Mouse (Mus musculus) hindbrain, embryonic 12.5 days (tissue): ENCODE data around the gene Grm8. TPM values are rescaled to one million over a fixed set of nuclear protein-coding genes. Genes with fewer than 3 reads are reported as not detected.

Source experiments
- ATAC-seq: fragments of 200-750 bp; cut with Nextera tagmentation; 2 replicates; pipeline ENCODE4 v1.8.0; 2017; ENCODE audit warnings: moderate TSS enrichment; ENCODE audit not compliant: low FRiP score
- H3K27ac ChIP-seq: fragments of 300-500 bp; sonication (generic); 2 replicates; pipeline ENCODE4 v1.5.1; 2016; ENCODE audit warnings: mild to moderate bottlenecking
- H3K27me3 ChIP-seq: fragments of 300-500 bp; sonication (generic); 2 replicates; pipeline ENCODE4 v1.6.1; 2016; ENCODE audit warnings: mild to moderate bottlenecking
- H3K36me3 ChIP-seq: fragments of 300-500 bp; sonication (generic); 2 replicates; pipeline ENCODE4 v1.6.1; 2016; ENCODE audit warnings: mild to moderate bottlenecking
- H3K4me1 ChIP-seq: fragments of 300-500 bp; sonication (generic); 2 replicates; pipeline ENCODE4 v1.6.1; 2016
- H3K4me2 ChIP-seq: fragments of 300-500 bp; sonication (generic); replicated peaks from 2 replicates; pipeline ENCODE4 v1.6.1; 2016; ENCODE audit warnings: mild to moderate bottlenecking
- H3K4me3 ChIP-seq: fragments of 300-500 bp; sonication (generic); 2 replicates; pipeline ENCODE4 v1.5.1; 2016; ENCODE audit warnings: mild to moderate bottlenecking
- H3K9ac ChIP-seq: fragments of 300-500 bp; sonication (generic); 2 replicates; pipeline ENCODE4 v1.6.1; 2016; ENCODE audit warnings: mild to moderate bottlenecking, moderate library complexity
- H3K9me3 ChIP-seq: fragments of 300-500 bp; sonication (generic); replicated peaks from 2 replicates; pipeline ENCODE4 v1.6.1; 2016; ENCODE audit warnings: mild to moderate bottlenecking
- WGBS: fragments of 180-500 bp; shearing (Covaris S2); methylation state at CpG from one replicate; pipeline ENCODE4 v1.1.7; 2016; 5-methylcytosine and 5-hydroxymethylcytosine counted together
- polyA plus RNA-seq: library from polyadenylated mRNA; unstranded; fragments of >200 nt; fragmentation: Nextera tagmentation; extraction: Ambion mirVana; gene quantifications from 2 replicates; pipeline ENCODE4 v1.2.1, GENCODE M21; 2016

The Grm8 gene
- polyA plus RNA-seq, 1 experiment from 2014 or later = 4.4 TPM

DNA sequence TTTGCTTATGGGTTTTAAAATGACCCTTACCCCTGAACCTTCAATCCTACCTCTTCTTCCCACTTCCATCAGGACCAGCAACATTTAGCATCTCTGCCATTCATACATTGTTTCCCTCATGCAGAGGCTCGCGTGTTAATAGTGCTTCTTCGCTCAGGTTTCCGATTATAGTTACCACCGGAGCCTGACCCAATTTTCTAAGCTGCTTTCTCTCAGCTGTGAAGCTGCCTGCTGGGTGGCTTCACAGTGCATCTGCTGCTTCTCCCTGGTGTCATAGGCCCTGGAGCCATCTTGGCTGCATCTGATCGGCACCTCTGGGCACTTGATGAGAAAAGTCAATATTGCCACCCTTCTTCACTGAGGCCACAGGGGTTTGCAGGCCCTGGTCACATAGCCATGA, 325.0 kb downstream of the Grm8 start:
- ATAC-seq = no peak

DNA sequence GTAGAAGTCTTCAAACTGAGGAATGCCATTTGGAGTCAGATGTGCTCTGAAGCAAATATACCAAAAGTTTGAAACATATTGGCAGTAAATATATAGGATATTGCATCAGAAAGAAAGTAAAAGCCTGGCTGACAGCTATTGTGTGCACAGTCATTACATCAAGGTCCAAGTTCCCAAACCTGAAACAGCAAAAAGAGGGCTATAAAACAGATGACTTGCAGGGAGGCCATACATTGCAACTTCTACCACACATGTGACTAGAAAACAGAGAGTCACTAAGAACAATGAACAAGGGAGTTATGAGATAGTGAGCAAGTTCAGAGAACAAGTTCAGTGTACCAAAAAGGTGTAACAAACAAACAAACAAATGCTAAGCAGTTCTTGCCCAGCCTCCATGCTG, 328.2 kb downstream of the Grm8 start:
- no peaks in the 10 kb centered on the region for H3K36me3 ChIP-seq
- no peaks in the 10 kb centered on the region for H3K27me3 ChIP-seq
- no peaks in the 10 kb centered on the region for H3K9me3 ChIP-seq
- no peaks in the 10 kb centered on the region for H3K4me1 ChIP-seq
- H3K9ac ChIP-seq = no peak overlapping the region
- ATAC-seq = no peak
- H3K4me2 ChIP-seq = no peak overlapping the region
- no peak overlapping the region for H3K4me3 ChIP-seq
- H3K27ac ChIP-seq = no peak overlapping the region

More for the DNA sequence above, 325.0 kb downstream of the Grm8 start:
- WGBS = 88% methylated on average over 6 of the region's 6 CpGs
- Histone ChIP-seq H3K4me1 (no peaks in the 10 kb centered on the region), H3K36me3 (no peaks in the 10 kb centered on the region), H3K9ac (no peak overlapping the region), H3K4me2 (no peak overlapping the region), H3K4me3 (no peak overlapping the region), H3K27ac (no peak overlapping the region), H3K9me3 (no peaks in the 10 kb centered on the region), H3K27me3 (no peaks in the 10 kb centered on the region)

DNA sequence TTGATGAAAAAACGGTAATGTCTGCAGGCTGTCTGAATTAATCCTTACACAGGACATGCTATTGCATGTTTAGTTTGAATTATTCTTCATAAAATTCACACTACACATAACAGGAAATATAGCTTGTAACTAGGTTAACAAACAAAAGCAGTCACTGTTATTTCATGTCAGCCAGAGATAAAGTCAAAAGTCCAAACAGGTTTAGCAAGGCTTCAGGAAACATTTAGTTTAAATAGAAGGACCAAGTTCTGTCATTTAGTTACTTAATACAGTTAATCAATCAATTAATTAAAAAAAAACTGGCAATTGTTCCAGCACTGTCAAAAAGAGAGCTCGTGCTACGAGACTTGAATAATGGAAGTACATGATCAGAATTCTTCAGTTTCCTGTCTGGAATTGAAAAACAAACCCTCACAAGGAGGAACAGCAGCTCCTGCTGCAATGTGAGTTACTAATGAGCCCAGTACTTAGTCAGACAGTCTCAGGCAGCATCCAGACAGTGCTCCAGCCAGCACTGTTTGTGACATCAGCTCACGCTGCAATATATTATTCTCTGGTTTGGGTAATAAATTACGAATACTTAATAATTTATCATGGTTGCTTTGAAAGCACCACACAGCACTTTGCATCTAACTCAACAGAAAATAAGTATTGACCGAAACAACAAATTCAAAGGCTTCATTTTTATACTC, 334.0 kb downstream of the Grm8 start:
- Histone ChIP-seq H3K36me3 (no peaks in the 10 kb centered on the region), H3K4me3 (no peak overlapping the region), H3K4me2 (no peak overlapping the region), H3K27me3 (no peaks in the 10 kb centered on the region), H3K9ac (no peak overlapping the region), H3K27ac (no peak overlapping the region), H3K4me1 (no peaks in the 10 kb centered on the region), H3K9me3 (no peaks in the 10 kb centered on the region)
- 63% methylated on average over 6 of the region's 6 CpGs for WGBS
- no peak for ATAC-seq

DNA sequence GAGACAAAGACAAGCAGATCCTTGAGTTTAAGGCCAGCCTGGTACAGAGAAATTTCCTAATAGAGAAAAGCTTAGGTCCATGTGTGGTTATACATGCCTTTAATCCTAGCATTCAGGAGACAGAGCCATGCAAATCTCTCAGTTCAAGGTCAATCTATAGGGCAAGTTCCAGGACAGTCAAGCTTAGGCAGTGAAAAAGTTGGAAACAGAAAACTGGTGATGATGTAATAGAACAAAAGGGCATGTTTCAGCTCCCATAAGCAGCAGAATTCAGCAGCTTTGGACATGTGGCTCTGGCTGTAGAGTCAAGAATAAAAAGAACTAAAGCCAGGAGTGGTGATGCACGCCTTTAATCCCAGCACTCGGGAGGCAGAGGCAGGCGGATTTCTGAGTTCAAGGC, 336.2 kb downstream of the Grm8 start:
- H3K4me1 ChIP-seq = no peaks in the 10 kb centered on the region
- no peak overlapping the region for H3K9ac ChIP-seq
- no peak overlapping the region for H3K4me2 ChIP-seq
- no peak overlapping the region for H3K27ac ChIP-seq
- H3K27me3 ChIP-seq = no peaks in the 10 kb centered on the region
- no peaks in the 10 kb centered on the region for H3K9me3 ChIP-seq
- ATAC-seq = no peak
- H3K36me3 ChIP-seq = no peaks in the 10 kb centered on the region
- 94% methylated on average over 3 of the region's 3 CpGs for WGBS
- no peak overlapping the region for H3K4me3 ChIP-seq

DNA sequence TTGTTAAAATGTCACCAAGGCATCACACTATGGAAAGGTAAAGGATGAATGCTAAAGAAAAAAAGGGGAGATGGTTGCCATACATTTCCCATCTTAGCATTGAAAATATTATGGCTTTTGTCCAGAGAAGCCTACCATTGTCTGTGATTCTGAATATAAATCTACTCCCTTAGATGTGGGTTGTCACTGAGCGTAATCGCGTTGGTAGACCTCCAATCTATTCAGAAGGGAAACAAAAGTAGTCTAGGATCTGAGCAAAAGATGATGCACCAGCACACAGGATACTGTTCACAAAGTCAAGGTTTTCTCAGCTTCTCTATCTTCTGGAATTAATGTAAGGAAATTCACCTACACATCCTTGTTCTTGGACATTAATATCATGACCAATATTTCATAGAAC, 345.4 kb downstream of the Grm8 start:
- WGBS = 82% methylated on average over 3 of the region's 3 CpGs

DNA sequence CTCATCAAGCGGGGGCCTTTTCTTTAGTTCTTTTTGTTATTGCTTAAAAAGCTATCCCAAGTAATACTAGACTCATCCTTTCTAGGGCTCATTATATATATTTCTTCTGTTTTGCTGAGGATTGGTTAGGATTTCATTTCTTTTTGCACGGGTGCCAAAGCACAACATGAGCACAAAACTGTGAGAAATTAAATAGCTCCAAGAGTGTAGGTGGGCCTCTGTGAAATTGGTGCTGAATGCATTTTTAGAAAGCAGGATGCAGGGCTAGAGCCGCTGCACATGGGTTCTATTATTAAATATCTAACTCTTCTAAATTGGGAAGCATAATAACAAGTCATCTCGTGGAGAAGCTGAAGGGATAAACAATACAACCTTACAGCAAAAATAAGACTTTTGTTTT, 345.8 kb downstream of the Grm8 start:
- H3K9ac ChIP-seq = no peak overlapping the region
- H3K9me3 ChIP-seq = no peaks in the 10 kb centered on the region
- WGBS = 75% methylated on average over 4 of the region's 4 CpGs
- H3K27me3 ChIP-seq = no peaks in the 10 kb centered on the region
- no peak overlapping the region for H3K4me3 ChIP-seq
- no peaks in the 10 kb centered on the region for H3K4me1 ChIP-seq
- H3K27ac ChIP-seq = no peak overlapping the region
- no peaks in the 10 kb centered on the region for H3K36me3 ChIP-seq
- H3K4me2 ChIP-seq = no peak overlapping the region
- ATAC-seq = no peak

More for the DNA sequence above, 345.4 kb downstream of the Grm8 start:
- no peak overlapping the region for H3K27ac ChIP-seq
- no peaks in the 10 kb centered on the region for H3K36me3 ChIP-seq
- no peak overlapping the region for H3K4me2 ChIP-seq
- H3K9ac ChIP-seq = no peak overlapping the region
- H3K4me3 ChIP-seq = no peak overlapping the region
- no peaks in the 10 kb centered on the region for H3K27me3 ChIP-seq
- no peaks in the 10 kb centered on the region for H3K4me1 ChIP-seq
- H3K9me3 ChIP-seq = no peaks in the 10 kb centered on the region
- no peak for ATAC-seq

DNA sequence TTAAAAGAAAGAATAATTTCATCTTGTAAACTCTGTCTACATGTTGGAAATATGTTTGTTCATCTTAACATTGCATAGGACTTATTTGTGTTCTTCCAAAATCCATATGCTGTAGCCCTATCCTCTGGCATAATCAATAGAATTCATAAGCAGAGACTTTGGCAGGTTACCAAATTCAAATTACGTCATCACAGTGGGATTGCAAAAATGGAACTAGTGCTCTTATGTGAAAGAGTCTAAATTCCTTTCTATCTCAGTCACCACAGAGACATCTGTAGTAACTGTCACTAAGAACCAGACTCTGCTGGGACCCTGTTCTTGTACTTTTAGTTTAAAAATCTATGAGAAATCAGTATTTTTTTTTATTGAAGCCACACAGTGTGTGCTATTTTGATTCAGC, 352.7 kb downstream of the Grm8 start:
- no peaks in the 10 kb centered on the region for H3K27me3 ChIP-seq
- no peak overlapping the region for H3K4me3 ChIP-seq
- H3K4me1 ChIP-seq = no peaks in the 10 kb centered on the region
- H3K9ac ChIP-seq = no peak overlapping the region
- ATAC-seq = no peak
- H3K27ac ChIP-seq = no peak overlapping the region
- 84% methylated on average over 1 of the region's 1 CpGs for whole genome bisulfite sequencing
- H3K36me3 ChIP-seq = no peaks in the 10 kb centered on the region
- H3K9me3 ChIP-seq = no peaks in the 10 kb centered on the region
- no peak overlapping the region for H3K4me2 ChIP-seq

DNA sequence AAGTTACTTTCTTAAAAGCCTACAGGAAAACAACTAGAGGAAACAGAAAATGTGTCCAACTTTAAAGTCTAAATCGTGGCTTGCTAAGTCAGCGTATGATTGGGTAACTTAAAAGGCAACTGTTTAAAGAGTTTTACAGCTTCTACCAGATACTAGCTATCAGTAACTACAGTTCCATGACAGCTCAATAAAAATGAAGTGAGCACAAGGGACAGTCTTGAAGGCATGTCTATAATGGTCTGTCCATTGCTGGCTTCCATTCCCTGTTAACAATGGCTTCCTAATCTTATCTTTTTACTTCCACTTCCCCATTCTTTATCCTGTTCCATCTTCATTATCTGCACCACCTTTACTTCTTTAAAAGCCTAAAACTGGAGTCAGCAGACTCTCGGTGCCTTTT, 353.6 kb downstream of the Grm8 start:
- Histone ChIP-seq H3K27me3 (no peaks in the 10 kb centered on the region), H3K27ac (no peak overlapping the region), H3K4me3 (no peak overlapping the region), H3K9ac (no peak overlapping the region), H3K4me1 (no peaks in the 10 kb centered on the region), H3K36me3 (no peaks in the 10 kb centered on the region), H3K4me2 (no peak overlapping the region), H3K9me3 (no peaks in the 10 kb centered on the region)
- no peak for ATAC-seq
- WGBS = 87% methylated on average over 3 of the region's 3 CpGs

DNA sequence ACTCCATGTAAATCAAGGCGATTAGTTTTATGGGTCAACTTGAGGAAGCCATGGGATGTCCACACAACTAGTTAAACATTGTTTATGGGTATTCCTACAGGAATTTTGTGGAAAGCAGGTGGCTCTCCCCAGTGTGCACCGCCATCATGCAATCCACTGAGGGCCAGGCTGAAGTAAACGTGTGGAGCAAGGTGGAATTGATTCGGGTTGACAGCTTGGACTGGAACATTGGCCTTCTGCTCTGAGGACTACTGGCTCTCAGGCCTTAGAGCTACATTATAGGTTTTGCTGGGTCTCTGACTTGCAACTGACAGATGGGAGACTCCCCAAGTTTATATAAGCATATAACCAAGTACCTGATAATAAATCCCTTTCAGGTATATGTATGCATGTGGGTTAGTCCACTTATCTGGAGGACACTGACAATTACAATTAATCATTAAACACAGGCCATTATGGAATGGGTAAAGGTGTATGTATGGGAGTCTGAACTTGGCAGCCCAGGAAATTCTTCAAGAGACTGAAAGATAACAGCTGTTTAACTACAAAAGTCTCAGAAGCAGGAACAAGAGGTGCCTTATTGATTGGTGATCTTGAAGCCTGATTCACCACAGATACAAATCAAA, 359.2 kb downstream of the Grm8 start:
- no peak overlapping the region for H3K4me2 ChIP-seq
- no peaks in the 10 kb centered on the region for H3K4me1 ChIP-seq
- no peak overlapping the region for H3K9ac ChIP-seq
- no peaks in the 10 kb centered on the region for H3K27me3 ChIP-seq
- H3K4me3 ChIP-seq = no peak overlapping the region
- no peaks in the 10 kb centered on the region for H3K9me3 ChIP-seq
- no peak for ATAC-seq
- no peaks in the 10 kb centered on the region for H3K36me3 ChIP-seq
- no peak overlapping the region for H3K27ac ChIP-seq
- WGBS = 89% methylated on average over 4 of the region's 4 CpGs

DNA sequence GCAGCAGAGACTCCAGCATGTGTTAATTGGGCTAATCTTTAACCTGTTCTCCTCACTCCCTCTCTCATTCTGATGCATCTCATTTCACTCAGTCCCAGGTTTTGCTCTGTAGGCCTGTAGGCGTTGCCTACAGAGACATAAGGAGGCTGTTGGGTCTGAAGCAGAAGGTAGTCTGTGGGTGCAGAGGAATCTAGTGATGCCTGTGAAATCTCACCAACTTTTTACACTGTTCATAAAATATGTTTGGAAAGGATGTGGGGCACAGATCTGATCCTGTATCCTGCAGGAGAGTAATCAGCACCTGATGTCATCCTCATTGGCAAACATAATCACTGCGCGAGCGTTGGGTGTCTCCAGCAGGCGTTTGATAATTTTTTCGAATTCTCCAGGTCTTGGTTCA, 372.9 kb downstream of the Grm8 start:
- 88% methylated on average over 6 of the region's 6 CpGs for WGBS
- Histone ChIP-seq H3K27ac (no peak overlapping the region), H3K4me3 (no peak overlapping the region), H3K9ac (no peak overlapping the region), H3K36me3 (no peaks in the 10 kb centered on the region), H3K27me3 (no peaks in the 10 kb centered on the region), H3K9me3 (no peaks in the 10 kb centered on the region), H3K4me1 (no peaks in the 10 kb centered on the region), H3K4me2 (no peak overlapping the region)
- no peak for ATAC-seq

DNA sequence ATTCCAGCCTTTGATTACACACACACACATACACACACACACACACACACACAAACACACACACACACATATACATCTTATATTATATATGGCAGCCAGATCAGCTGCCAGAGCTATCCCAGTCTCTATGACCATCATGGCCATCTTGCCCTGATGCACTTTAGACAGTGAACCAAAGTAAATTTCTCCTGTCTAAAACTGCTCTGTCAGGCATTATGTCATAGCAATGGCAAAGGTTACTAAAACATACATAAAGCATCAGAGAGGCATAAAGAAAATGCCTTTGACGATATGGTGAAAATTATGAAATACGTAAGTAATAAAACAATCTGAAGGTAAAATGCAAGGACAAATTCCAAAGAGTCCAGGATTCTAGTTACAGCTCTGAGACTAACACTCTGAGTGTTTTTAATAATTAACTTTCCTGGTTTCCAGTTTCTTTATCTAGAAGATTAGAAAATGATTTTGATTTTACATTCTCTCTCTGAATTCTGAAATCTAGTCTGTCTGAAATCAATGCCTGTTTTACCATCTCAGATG, 381.6 kb downstream of the Grm8 start:
- no peak for ATAC-seq
- Histone ChIP-seq H3K4me3 (no peak overlapping the region), H3K9ac (no peak overlapping the region), H3K36me3 (no peaks in the 10 kb centered on the region), H3K9me3 (no peaks in the 10 kb centered on the region), H3K4me2 (no peak overlapping the region), H3K27ac (no peak overlapping the region), H3K27me3 (no peaks in the 10 kb centered on the region), H3K4me1 (no peaks in the 10 kb centered on the region)
- 92% methylated on average over 2 of the region's 2 CpGs for WGBS

DNA sequence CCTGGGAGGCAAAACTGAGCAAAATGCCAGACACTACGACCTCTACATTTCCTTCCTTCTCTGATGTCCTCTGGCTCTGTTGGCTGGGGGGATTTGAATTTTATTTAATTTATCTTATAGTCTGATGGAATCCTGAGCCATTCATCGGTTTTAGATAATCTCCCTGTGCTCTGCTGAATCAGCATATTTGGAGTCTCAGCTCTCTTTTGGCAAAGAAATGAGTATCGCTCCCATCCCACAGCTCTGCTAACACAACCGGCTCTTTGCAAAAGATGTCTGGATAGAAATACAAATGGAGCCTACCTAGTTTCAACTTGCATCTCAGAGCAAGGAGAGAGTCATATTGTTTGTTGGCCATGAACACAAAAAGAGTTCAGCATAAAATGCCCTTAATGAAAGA, 388.5 kb downstream of the Grm8 start:
- 69% methylated on average over 4 of the region's 4 CpGs for WGBS
- Histone ChIP-seq H3K4me2 (no peak overlapping the region), H3K36me3 (no peaks in the 10 kb centered on the region), H3K4me3 (no peak overlapping the region), H3K27ac (no peak overlapping the region), H3K27me3 (no peaks in the 10 kb centered on the region), H3K9me3 (no peaks in the 10 kb centered on the region), H3K4me1 (no peaks in the 10 kb centered on the region), H3K9ac (no peak overlapping the region)
- ATAC-seq = no peak
